Mouse (Mus musculus): ENCODE measurements around the gene Trim66.

Gene Trim66

GRCm38 (mm10) chr7:109508034-109508433, at the start of gene Trim66:
Gene Trim66 (minus strand): TSS chr7:109508134.
- no peak for DNase-seq

GRCm38 (mm10) chr7:109546726-109547125, 38.8 kb upstream of the Trim66 start:
- no peak for DNase-seq

GRCm38 (mm10) chr7:109546186-109546585, 38.3 kb upstream of the Trim66 start:
- no peak for DNase-seq

- no peak for DNase-seq
Measured at GRCm38 (mm10) chr7:109545255-109545993, 37.5 kb upstream of the Trim66 start.

GRCm38 (mm10) chr7:109544792-109545191, 36.9 kb upstream of the Trim66 start:
- DNase-seq = no peak

- DNase-seq = no peak
Measured at GRCm38 (mm10) chr7:109542364-109542628, 34.4 kb upstream of the Trim66 start.

- no peak for DNase-seq
Measured at GRCm38 (mm10) chr7:109541609-109542363, 33.9 kb upstream of the Trim66 start.

- DNase-seq = no peak
Measured at GRCm38 (mm10) chr7:109540902-109541301, 33.0 kb upstream of the Trim66 start.

- DNase-seq = peak; percentile 75
Measured at GRCm38 (mm10) chr7:109536451-109536946, 28.6 kb upstream of the Trim66 start.

GRCm38 (mm10) chr7:109534921-109535320, 27.0 kb upstream of the Trim66 start:
- DNase-seq = no peak

- no peak for DNase-seq
Measured at GRCm38 (mm10) chr7:109533888-109534287, 26.0 kb upstream of the Trim66 start.

GRCm38 (mm10) chr7:109533129-109533528, 25.2 kb upstream of the Trim66 start:
- DNase-seq = no peak

- no peak for DNase-seq
Measured at GRCm38 (mm10) chr7:109532691-109533090, 24.8 kb upstream of the Trim66 start.

- DNase-seq = no peak
Measured at GRCm38 (mm10) chr7:109531501-109531900, 23.6 kb upstream of the Trim66 start.

- DNase-seq = no peak
Measured at GRCm38 (mm10) chr7:109529741-109530140, 21.8 kb upstream of the Trim66 start.

- peak; percentile 59 for DNase-seq
Measured at GRCm38 (mm10) chr7:109528356-109528755, 20.4 kb upstream of the Trim66 start.

- DNase-seq = no peak
Measured at GRCm38 (mm10) chr7:109527536-109527935, 19.6 kb upstream of the Trim66 start.

- DNase-seq = no peak
Measured at GRCm38 (mm10) chr7:109525740-109526663, 18.1 kb upstream of the Trim66 start.

GRCm38 (mm10) chr7:109524763-109525162, 16.8 kb upstream of the Trim66 start:
- DNase-seq = no peak

- no peak for DNase-seq
Measured at GRCm38 (mm10) chr7:109524442-109524744, 16.5 kb upstream of the Trim66 start.

GRCm38 (mm10) chr7:109523741-109524441, 16.0 kb upstream of the Trim66 start:
- no peak for DNase-seq

GRCm38 (mm10) chr7:109523304-109523703, 15.4 kb upstream of the Trim66 start:
- DNase-seq = no peak

GRCm38 (mm10) chr7:109522084-109522483, 14.2 kb upstream of the Trim66 start:
- DNase-seq = no peak
